ENCODE assay signal across 8 mouse cellular contexts in the genomic region with DNA sequence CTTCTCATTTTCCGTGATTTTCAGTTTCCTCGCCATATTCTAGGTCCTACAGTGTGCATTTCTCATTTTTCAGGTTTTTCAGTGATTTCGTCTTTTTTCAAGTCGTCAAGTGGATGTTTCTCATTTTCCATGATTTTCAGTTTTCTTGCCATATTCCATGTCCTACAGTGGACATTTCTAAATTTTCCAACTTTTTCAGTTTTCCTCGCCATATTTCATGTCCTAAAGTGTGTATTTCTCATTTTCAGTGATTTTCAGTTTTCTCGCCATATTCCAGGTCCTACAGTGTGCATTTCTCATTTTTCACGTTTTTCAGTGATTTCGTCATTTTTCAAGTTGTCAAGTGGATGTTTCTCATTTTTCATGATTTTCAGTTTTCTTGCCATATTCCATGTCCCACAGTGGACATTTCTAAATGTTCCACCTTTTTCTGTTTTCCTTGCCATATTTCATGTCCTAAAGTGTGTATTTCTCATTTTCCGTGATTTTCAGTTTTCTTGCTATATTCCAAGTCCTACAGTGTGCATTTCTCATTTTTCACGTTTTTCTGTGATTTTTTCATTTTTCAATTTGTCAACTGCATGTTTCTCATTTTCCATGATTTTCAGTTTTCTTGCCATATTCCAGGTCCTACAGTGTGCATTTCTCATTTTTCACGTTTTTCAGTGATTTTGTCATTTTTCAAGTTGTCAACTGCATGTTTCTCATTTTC. TPM values are rescaled to one million over a fixed set of nuclear protein-coding genes. Genes with fewer than 3 reads are reported as not detected.
A peak's percentile ranks its signal among the peaks of the same experiment; 100 is the strongest.
DNase-seq lines count a peak whose midpoint lies in the region; ATAC-seq and TF ChIP-seq lines count a peak whose summit lies in the region.
"Not testable (repeated sequence)": the region's sequence is repeated elsewhere in the genome, so short reads cannot be mapped to it uniquely, and the experiment has no call there.

No protein-coding gene starts in this region.

- WGBS in forebrain, postnatal 0 days = 62% methylated on average over 8 of the region's 11 CpGs
- 56% methylated on average over 9 of the region's 11 CpGs for WGBS in liver, embryonic 12.5 days (ENCODE audit: insufficient replicate concordance)
- 57% methylated on average over 8 of the region's 11 CpGs for WGBS in stomach, embryonic 16.5 days

- not testable (repeated sequence) for H3K4me3 ChIP-seq in ES-Bruce4 (ENCODE audit: low read depth, low read length); forebrain, postnatal 0 days (ENCODE audit: low read depth, low read length); liver, embryonic 12.5 days; stomach, embryonic 16.5 days (replicated peaks; ENCODE audit: low read length)

- not testable (repeated sequence) for H3K4me2 ChIP-seq in forebrain, postnatal 0 days (ENCODE audit: low read depth); liver, embryonic 12.5 days; stomach, embryonic 16.5 days (ENCODE audit: low read depth, low read length)

- TF ChIP-seq POLR2A in ES-Bruce4 (IDR thresholded peaks at IDR 0.05; ENCODE audit: insufficient read depth, low read length) = not testable (repeated sequence)

- H3K9ac ChIP-seq in ES-Bruce4 (ENCODE audit: low read depth, poor library complexity, severe bottlenecking); forebrain, postnatal 0 days; stomach, embryonic 16.5 days (ENCODE audit: low read length): not testable (repeated sequence)
- 0 out of 2 replicates have a peak overlapping the region, but pooled peaks have one; percentile 0 for H3K9ac ChIP-seq in liver, embryonic 12.5 days

- not testable (repeated sequence) for TF ChIP-seq CTCF in ES-Bruce4 (IDR thresholded peaks at IDR 0.05; ENCODE audit: low read depth, low read length); forebrain, postnatal 0 days (IDR thresholded peaks at IDR 0.05; ENCODE audit: low read depth)

- not testable (repeated sequence) for H3K9me3 ChIP-seq in ES-Bruce4 (replicated peaks; ENCODE audit: control insufficient read depth, insufficient read depth, low read length, poor library complexity, severe bottlenecking); forebrain, postnatal 0 days (ENCODE audit: low read length); liver, embryonic 12.5 days (replicated peaks); stomach, embryonic 16.5 days (replicated peaks; ENCODE audit: control insufficient read depth, low read length)

- H3K4me1 ChIP-seq in ES-Bruce4 (ENCODE audit: control insufficient read depth, insufficient read depth, low read length); forebrain, postnatal 0 days (ENCODE audit: insufficient read depth); liver, embryonic 12.5 days; stomach, embryonic 16.5 days (ENCODE audit: control insufficient read depth, insufficient read depth, low read length): not testable (repeated sequence)

- intact Hi-C loops in heart, postnatal 14 days (cut with DNase I) = not testable (repeated sequence)

- not testable (repeated sequence) for H3K27me3 ChIP-seq in ES-Bruce4 (ENCODE audit: control insufficient read depth, insufficient read depth, low read length, poor library complexity, severe bottlenecking); forebrain, postnatal 0 days (ENCODE audit: insufficient read depth, low read length); liver, embryonic 12.5 days (replicated peaks); stomach, embryonic 16.5 days (ENCODE audit: control insufficient read depth, insufficient read depth, low read length)

- not testable (repeated sequence) for H3K27ac ChIP-seq in ES-Bruce4 (ENCODE audit: insufficient read depth, low read length); forebrain, postnatal 0 days (ENCODE audit: low read depth, low read length); liver, embryonic 12.5 days; stomach, embryonic 16.5 days (ENCODE audit: low read length)

- TF ChIP-seq EP300 in ES-Bruce4 (IDR thresholded peaks at IDR 0.05; ENCODE audit: insufficient read depth, low read depth, low read length) = 0 out of 2 replicates have a peak, but pooled peaks have one; percentile 18

- DNase-seq in cerebellum, adult 18-20 months = peak; percentile 79 to 91
- peak; percentile 22 for DNase-seq in forebrain, postnatal 0 days
- DNase-seq in heart, postnatal 14 days = peak; percentile 89 to 98
- peak; percentile 98 to 99 for DNase-seq in kidney, postnatal 36 days
- peak; percentile 91 to 95 for DNase-seq in natural killer cell, adult 2 months (ENCODE audit: low spot score in 2 of 2)

- peak; percentile 78 for ATAC-seq in forebrain, postnatal 0 days
- ATAC-seq in liver, embryonic 12.5 days = peak; percentile 75
- ATAC-seq in stomach, embryonic 16.5 days (ENCODE audit: insufficient read depth, low FRiP score) = peak; percentile 86

- H3K36me3 ChIP-seq in ES-Bruce4 (ENCODE audit: control insufficient read depth, insufficient read depth, low read length, poor library complexity, severe bottlenecking); forebrain, postnatal 0 days (ENCODE audit: insufficient read depth); liver, embryonic 12.5 days; stomach, embryonic 16.5 days (ENCODE audit: control insufficient read depth, insufficient read depth, low read length): not testable (repeated sequence)

RNA-seq across cellular contexts. Expression of gene Gm11168, which starts 1.0 kb away (rescaled TPM):
- polyA plus RNA-seq in ES-Bruce4 (2011; ENCODE audit: insufficient read depth, insufficient read length, low read depth, missing spikeins) = 7.8 and 8.3 TPM in 2 replicates
- not detected in 2 replicates for total RNA-seq in forebrain, postnatal 0 days (2014; rRNA removed)
- not detected in 2 replicates for polyA plus RNA-seq in forebrain, postnatal 0 days (2015; fragmentation: Nextera tagmentation; extraction: Ambion mirVana)
- total RNA-seq in heart, postnatal 14 days (2021) = not detected
- polyA plus RNA-seq in liver, embryonic 12.5 days (2016; fragmentation: Nextera tagmentation; extraction: Ambion mirVana) = not detected in 2 replicates
- not detected in 2 replicates for polyA plus RNA-seq in stomach, embryonic 16.5 days (2015; fragmentation: Nextera tagmentation; extraction: Ambion mirVana)

RNA-seq across cellular contexts. Expression of gene Gm10722, which starts 1.4 kb away (rescaled TPM):
- polyA plus RNA-seq in ES-Bruce4 (2011; ENCODE audit: insufficient read depth, insufficient read length, low read depth, missing spikeins) = not detected in 2 replicates
- total RNA-seq in forebrain, postnatal 0 days (2014; rRNA removed) = not detected in 2 replicates
- polyA plus RNA-seq in forebrain, postnatal 0 days (2015; fragmentation: Nextera tagmentation; extraction: Ambion mirVana) = not detected in 2 replicates
- not detected for total RNA-seq in heart, postnatal 14 days (2021)
- not detected in 2 replicates for polyA plus RNA-seq in liver, embryonic 12.5 days (2016; fragmentation: Nextera tagmentation; extraction: Ambion mirVana)
- polyA plus RNA-seq in stomach, embryonic 16.5 days (2015; fragmentation: Nextera tagmentation; extraction: Ambion mirVana) = not detected in 2 replicates

RNA-seq across cellular contexts. Expression of gene Gm10721, which starts 10.8 kb away (rescaled TPM):
- polyA plus RNA-seq in ES-Bruce4 (2011; ENCODE audit: insufficient read depth, insufficient read length, low read depth, missing spikeins) = not detected in 2 replicates
- total RNA-seq in forebrain, postnatal 0 days (2014; rRNA removed) = 0.43 TPM in 1 of 2 replicates, not detected in the other
- not detected in 2 replicates for polyA plus RNA-seq in forebrain, postnatal 0 days (2015; fragmentation: Nextera tagmentation; extraction: Ambion mirVana)
- total RNA-seq in heart, postnatal 14 days (2021) = not detected
- not detected in 2 replicates for polyA plus RNA-seq in liver, embryonic 12.5 days (2016; fragmentation: Nextera tagmentation; extraction: Ambion mirVana)
- polyA plus RNA-seq in stomach, embryonic 16.5 days (2015; fragmentation: Nextera tagmentation; extraction: Ambion mirVana) = not detected in 2 replicates

RNA-seq across cellular contexts. Expression of gene Gm10720, which starts 13.3 kb away (rescaled TPM):
- polyA plus RNA-seq in ES-Bruce4 (2011; ENCODE audit: insufficient read depth, insufficient read length, low read depth, missing spikeins) = not detected in 2 replicates
- total RNA-seq in forebrain, postnatal 0 days (2014; rRNA removed) = not detected in 2 replicates
- not detected in 2 replicates for polyA plus RNA-seq in forebrain, postnatal 0 days (2015; fragmentation: Nextera tagmentation; extraction: Ambion mirVana)
- total RNA-seq in heart, postnatal 14 days (2021) = not detected
- not detected in 2 replicates for polyA plus RNA-seq in liver, embryonic 12.5 days (2016; fragmentation: Nextera tagmentation; extraction: Ambion mirVana)
- polyA plus RNA-seq in stomach, embryonic 16.5 days (2015; fragmentation: Nextera tagmentation; extraction: Ambion mirVana) = not detected in 2 replicates

RNA-seq across cellular contexts. Expression of gene Gm10719, which starts 15.1 kb away (rescaled TPM):
- 4.4 and 5.9 TPM in 2 replicates for polyA plus RNA-seq in ES-Bruce4 (2011; ENCODE audit: insufficient read depth, insufficient read length, low read depth, missing spikeins)
- 0.52 and 0.62 TPM in 2 replicates for total RNA-seq in forebrain, postnatal 0 days (2014; rRNA removed)
- polyA plus RNA-seq in forebrain, postnatal 0 days (2015; fragmentation: Nextera tagmentation; extraction: Ambion mirVana) = 0.25 TPM in 1 of 2 replicates, not detected in the other
- total RNA-seq in heart, postnatal 14 days (2021) = not detected
- not detected in 2 replicates for polyA plus RNA-seq in liver, embryonic 12.5 days (2016; fragmentation: Nextera tagmentation; extraction: Ambion mirVana)
- polyA plus RNA-seq in stomach, embryonic 16.5 days (2015; fragmentation: Nextera tagmentation; extraction: Ambion mirVana) = not detected in 2 replicates

Comparison
In these comparisons a context has a peak if more than half of its experiments do, and no peak if none do; other contexts are left out.
1. DNase-seq: peak in every context shown above with its lines; median percentile 98 in kidney, postnatal 36 days; 94 in heart, postnatal 14 days; 93 in natural killer cell, adult 2 months; 85 in cerebellum, adult 18-20 months; 22 in forebrain, postnatal 0 days.